In genomic region chr8:57333795-57334551, GRCm38 (mm10) we compare ENCODE assay signal across 10 mouse cellular contexts. TPM values are rescaled to one million over a fixed set of nuclear protein-coding genes. Genes with fewer than 3 reads are reported as not detected.
DNase-seq lines count a peak whose midpoint lies in the region; ATAC-seq and TF ChIP-seq lines count a peak whose summit lies in the region.
"Had no signal": no experiment of that assay in that cellular context is flagged by ENCODE, and none has a peak within 500 bp of the region (broad histone marks: within the 10 kb centered on the region; RNA-seq: fewer than 3 reads in every experiment).

No protein-coding gene starts in this region.

- H3K9ac ChIP-seq in kidney, embryonic 15.5 days = no peak overlapping the region
- peak overlapping the region; percentile 78 for H3K9ac ChIP-seq in heart, postnatal 0 days (replicated peaks; ENCODE audit: low read depth, low read length)
- no peak overlapping the region for H3K9ac ChIP-seq in midbrain, embryonic 11.5 days (ENCODE audit: low read length)
- H3K9ac ChIP-seq: liver, embryonic 14.5 days had no signal

- H3K4me3 ChIP-seq in kidney, embryonic 15.5 days (replicated peaks) = peak overlapping the region; percentile 14
- H3K4me3 ChIP-seq in embryonic facial prominence, embryonic 10.5 days = peak overlapping the region; percentile 48
- peak overlapping the region; percentile 60 for H3K4me3 ChIP-seq in heart, postnatal 0 days (ENCODE audit: low read depth, low read length)
- no peak overlapping the region for H3K4me3 ChIP-seq in midbrain, embryonic 11.5 days (ENCODE audit: low read depth, low read length)

- WGBS in kidney, embryonic 15.5 days = under 1% methylated on average over 41 of the region's 41 CpGs
- WGBS in embryonic facial prominence, embryonic 10.5 days = under 1% methylated on average over 41 of the region's 41 CpGs
- WGBS in heart, postnatal 0 days = 1% methylated on average over 41 of the region's 41 CpGs
- under 1% methylated on average over 41 of the region's 41 CpGs for WGBS in midbrain, embryonic 11.5 days

- peaks cover 100% of the 10 kb centered on the region for H3K27me3 ChIP-seq in kidney, embryonic 15.5 days
- peaks cover 100% of the 10 kb centered on the region for H3K27me3 ChIP-seq in embryonic facial prominence, embryonic 10.5 days (replicated peaks; ENCODE audit: low read depth, poor library complexity, severe bottlenecking)
- no peaks in the 10 kb centered on the region for H3K27me3 ChIP-seq in heart, postnatal 0 days (ENCODE audit: control insufficient read depth, insufficient read depth, low read length)
- H3K27me3 ChIP-seq in midbrain, embryonic 11.5 days (ENCODE audit: control insufficient read depth, insufficient read depth, low read length) = peaks cover 99% of the 10 kb centered on the region

- H3K27ac ChIP-seq in kidney, embryonic 15.5 days = no peak overlapping the region
- H3K27ac ChIP-seq in embryonic facial prominence, embryonic 10.5 days (replicated peaks) = peak overlapping the region; percentile 80
- peak overlapping the region; percentile 95 for H3K27ac ChIP-seq in heart, postnatal 0 days (ENCODE audit: low read depth)
- H3K27ac ChIP-seq in midbrain, embryonic 11.5 days (ENCODE audit: low read depth, low read length) = no peak overlapping the region
- H3K27ac ChIP-seq: liver, embryonic 14.5 days had no signal

- TF ChIP-seq CTCF in heart, postnatal 0 days (IDR thresholded peaks at IDR 0.05; ENCODE audit: low read depth) = no peak

- peak; percentile 75 for ATAC-seq in kidney, embryonic 15.5 days (replicated peaks; ENCODE audit: low FRiP score)
- ATAC-seq in heart, postnatal 0 days (ENCODE audit: insufficient read depth, low read depth) = peak; percentile 64
- peak; percentile 79 for ATAC-seq in midbrain, embryonic 11.5 days (ENCODE audit: low FRiP score)
- ATAC-seq in frontal cortex, adult (ENCODE audit: low TSS enrichment) = no peak

- H3K36me3 ChIP-seq in kidney, embryonic 15.5 days = no peaks in the 10 kb centered on the region
- no peaks in the 10 kb centered on the region for H3K36me3 ChIP-seq in embryonic facial prominence, embryonic 10.5 days (replicated peaks)
- no peaks in the 10 kb centered on the region for H3K36me3 ChIP-seq in heart, postnatal 0 days (replicated peaks; ENCODE audit: control insufficient read depth, insufficient read depth, low read length)
- H3K36me3 ChIP-seq in midbrain, embryonic 11.5 days (ENCODE audit: control insufficient read depth, insufficient read depth, low read length) = no peaks in the 10 kb centered on the region

- no peak for TF ChIP-seq EP300 in heart, postnatal 0 days (IDR thresholded peaks at IDR 0.05; ENCODE audit: low read depth)

- H3K4me1 ChIP-seq in kidney, embryonic 15.5 days = peaks cover 10% of the 10 kb centered on the region
- peaks cover 18% of the 10 kb centered on the region for H3K4me1 ChIP-seq in embryonic facial prominence, embryonic 10.5 days
- H3K4me1 ChIP-seq in heart, postnatal 0 days (ENCODE audit: control insufficient read depth, insufficient read depth) = peaks cover 17% of the 10 kb centered on the region; the same call in 1 of the 2 replicates
- 0 out of 2 replicates have a peak, but pooled peaks cover 4% of the 10 kb centered on the region for H3K4me1 ChIP-seq in midbrain, embryonic 11.5 days (ENCODE audit: control insufficient read depth, insufficient read depth, low read length)

- H3K4me2 ChIP-seq in kidney, embryonic 15.5 days = peak overlapping the region; percentile 27
- peak overlapping the region; percentile 81 for H3K4me2 ChIP-seq in heart, postnatal 0 days (ENCODE audit: low read depth, low read length)
- no peak overlapping the region for H3K4me2 ChIP-seq in midbrain, embryonic 11.5 days

- DNase-seq in kidney, postnatal 14 days = no peak
- peak; percentile 75 for DNase-seq in embryonic facial prominence, embryonic 10.5 days (ENCODE audit: low spot score)
- DNase-seq in heart, postnatal 0 days (ENCODE audit: low spot score) = peak; percentile 78
- DNase-seq in midbrain, embryonic 11.5 days (ENCODE audit: low spot score, missing footprints) = peak; percentile 96
- DNase-seq in lung, postnatal 4 days = no peak
- DNase-seq in cerebellum, adult 9-11 months = no peak

- H3K9me3 ChIP-seq in kidney, embryonic 15.5 days (replicated peaks) = no peaks in the 10 kb centered on the region
- no peaks in the 10 kb centered on the region for H3K9me3 ChIP-seq in embryonic facial prominence, embryonic 10.5 days
- H3K9me3 ChIP-seq in heart, postnatal 0 days (replicated peaks; ENCODE audit: control insufficient read depth, low read length) = no peaks in the 10 kb centered on the region
- H3K9me3 ChIP-seq in midbrain, embryonic 11.5 days (ENCODE audit: control insufficient read depth, low read length) = no peaks in the 10 kb centered on the region

RNA-seq across cellular contexts. Expression of gene Hand2, which starts 13.2 kb away (rescaled TPM):
- polyA plus RNA-seq in kidney, embryonic 15.5 days (2015; fragmentation: Nextera tagmentation; extraction: Ambion mirVana) = 0.27 and 1.7 TPM in 2 replicates
- polyA plus RNA-seq in embryonic facial prominence, embryonic 10.5 days (2016; fragmentation: Nextera tagmentation; extraction: Ambion mirVana) = 3.9 and 5.4 TPM in 2 replicates
- 33.2 and 39.5 TPM in 2 replicates for total RNA-seq in heart, postnatal 0 days (2014; rRNA removed; ENCODE audit: low replicate concordance)
- polyA plus RNA-seq in heart, postnatal 0 days (2015; fragmentation: Nextera tagmentation; extraction: Ambion mirVana) = 9.9 and 11.7 TPM in 2 replicates
- polyA plus RNA-seq in midbrain, embryonic 11.5 days (2014; fragmentation: Nextera tagmentation; extraction: Ambion mirVana) = not detected in 2 replicates
- total RNA-seq: MEL had no signal

Comparison
In these comparisons a context has a peak if more than half of its experiments do, and no peak if none do; other contexts are left out.
1. H3K27ac ChIP-seq: peak in embryonic facial prominence, embryonic 10.5 days (single experiment) and heart, postnatal 0 days (single experiment); none in kidney, embryonic 15.5 days (single experiment) and midbrain, embryonic 11.5 days (single experiment).
2. DNase-seq: peak in embryonic facial prominence, embryonic 10.5 days (single experiment), heart, postnatal 0 days (single experiment) and midbrain, embryonic 11.5 days (single experiment); none in kidney, postnatal 14 days (single experiment), lung, postnatal 4 days (0 of 2) and cerebellum, adult 9-11 months (single experiment).